Mouse (Mus musculus): ENCODE measurements around the gene Olfr982. TPM values are rescaled to one million over a fixed set of nuclear protein-coding genes. Genes with fewer than 3 reads are reported as not detected.

The Olfr982 gene
- total RNA-seq (2017) = not detected in 3 replicates

GRCm38 (mm10) chr9:40073529-40073928, at the start of gene Olfr982:
TSS of gene Olfr982 (plus strand) at chr9:40073829.
- no peak for ATAC-seq (replicated peaks; ENCODE audit: insufficient number of reproducible peaks, low FRiP score, low TSS enrichment, poor library complexity, severe bottlenecking)

GRCm38 (mm10) chr9:40050138-40050537, 23.5 kb upstream of the Olfr982 start:
- no peak for ATAC-seq (replicated peaks; ENCODE audit: insufficient number of reproducible peaks, low FRiP score, low TSS enrichment, poor library complexity, severe bottlenecking)

DNA sequence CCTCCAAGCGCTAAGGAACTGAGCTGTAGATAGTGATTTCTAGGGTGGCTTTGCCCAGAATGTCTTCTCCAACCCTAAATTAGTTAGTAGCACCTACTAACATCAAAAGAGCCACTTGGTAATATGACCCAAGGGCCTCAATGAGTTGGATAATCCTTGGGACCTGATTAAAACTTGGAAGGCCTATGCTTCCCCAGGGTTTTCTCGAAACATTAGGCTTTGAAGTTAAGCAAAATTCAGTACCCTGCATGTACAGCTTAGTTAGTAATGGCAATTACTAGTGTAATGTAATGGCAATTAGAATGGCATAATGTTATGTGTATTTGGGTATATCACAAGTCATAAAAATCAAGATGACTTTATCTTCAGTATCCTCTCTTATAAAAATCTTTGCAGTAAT, 19.9 kb downstream of the Olfr982 start, which contains the start of gene Olfr983:
Gene Olfr983, minus strand, starts transcription at position 101 of the 400 bp plus-strand sequence.
- ATAC-seq (replicated peaks; ENCODE audit: insufficient number of reproducible peaks, low FRiP score, low TSS enrichment, poor library complexity, severe bottlenecking) = no peak

DNA sequence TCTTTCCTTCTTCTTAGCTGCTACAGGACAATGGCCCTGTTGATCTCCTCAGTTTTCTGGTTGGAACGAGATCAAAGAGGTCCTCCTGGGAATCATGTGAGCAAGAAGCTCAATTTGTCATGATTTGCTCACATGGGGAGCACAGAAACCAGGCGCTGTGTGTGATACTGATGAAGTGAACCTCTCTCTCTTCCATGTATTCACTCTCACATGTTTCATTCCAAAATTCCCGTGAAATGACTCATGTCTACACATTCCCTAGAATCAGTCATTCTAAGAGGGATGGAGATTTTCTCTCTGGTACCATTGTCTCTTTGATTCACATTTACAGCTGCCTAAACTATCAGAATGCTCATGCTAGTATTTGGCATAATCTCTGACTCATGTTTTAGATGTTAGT, 21.1 kb downstream of the Olfr982 start:
- no peak for ATAC-seq (replicated peaks; ENCODE audit: insufficient number of reproducible peaks, low FRiP score, low TSS enrichment, poor library complexity, severe bottlenecking)

GRCm38 (mm10) chr9:40114106-40114505, 40.5 kb downstream of the Olfr982 start, which contains the start of gene Olfr984:
TSS of gene Olfr984 (minus strand) at chr9:40114206.
- no peak for ATAC-seq (replicated peaks; ENCODE audit: insufficient number of reproducible peaks, low FRiP score, low TSS enrichment, poor library complexity, severe bottlenecking)

DNA sequence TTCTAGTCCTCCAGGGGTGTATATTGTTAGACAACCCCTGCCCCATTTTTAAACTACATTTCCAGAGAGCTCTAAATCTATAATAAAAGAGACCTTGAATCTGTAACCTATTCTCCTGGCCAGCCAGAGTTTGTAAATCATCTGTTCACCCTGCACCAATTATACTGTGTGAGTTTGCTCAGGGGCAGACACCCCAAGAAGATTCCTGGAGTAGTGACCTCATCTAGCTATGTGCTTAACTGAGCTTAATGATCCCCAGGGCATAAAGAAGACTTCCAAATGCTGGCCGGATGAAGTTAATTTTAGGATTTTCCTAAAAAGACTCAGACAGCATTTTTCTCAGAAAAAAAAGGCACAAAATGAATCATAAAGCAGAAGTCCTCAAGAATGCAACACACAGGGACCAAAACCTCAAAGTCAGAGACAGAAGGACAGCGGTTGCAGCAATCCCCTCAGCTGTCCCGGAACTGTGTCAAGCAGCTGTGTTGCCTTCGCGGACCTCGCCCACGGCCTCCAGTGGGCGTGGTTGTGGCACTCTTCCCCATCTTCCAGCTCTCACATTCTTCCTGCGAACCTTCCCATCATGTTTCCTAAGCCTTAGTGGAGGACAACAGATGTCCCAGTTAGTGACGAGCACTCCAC, 43.1 kb downstream of the Olfr982 start:
- no peak for ATAC-seq (replicated peaks; ENCODE audit: insufficient number of reproducible peaks, low FRiP score, low TSS enrichment, poor library complexity, severe bottlenecking)

DNA sequence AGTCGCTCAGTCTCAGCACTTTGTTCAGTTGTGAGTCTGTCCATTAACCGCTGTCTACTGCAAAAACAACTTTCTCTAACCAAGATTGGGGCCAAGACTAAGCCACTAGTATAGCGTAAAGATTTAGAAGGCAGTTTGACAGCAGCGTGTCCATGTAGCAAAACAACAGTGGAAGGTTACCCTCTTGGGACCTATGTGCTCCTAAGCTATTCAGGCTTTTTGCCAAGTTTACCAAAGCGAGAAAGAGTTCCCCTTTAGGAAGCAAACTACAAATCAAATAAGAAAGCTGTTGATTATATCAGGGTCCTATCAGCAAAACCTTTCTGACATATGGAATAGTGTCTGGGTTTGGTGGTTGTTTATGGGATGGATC, 43.6 kb downstream of the Olfr982 start:
- ATAC-seq (replicated peaks; ENCODE audit: insufficient number of reproducible peaks, low FRiP score, low TSS enrichment, poor library complexity, severe bottlenecking) = no peak

Other genes with a start within 250 kb of the Olfr982 start
- not detected in 3 replicates for gene Olfr971, start 237.0 kb upstream of the Olfr982 start, total RNA-seq (2017)
- gene Olfr972, start 207.4 kb upstream of the Olfr982 start, total RNA-seq (2017) = not detected in 3 replicates
- gene Olfr229, start 166.5 kb upstream of the Olfr982 start, total RNA-seq (2017) = not detected in 3 replicates
- gene Olfr974, start 136.3 kb upstream of the Olfr982 start, total RNA-seq (2017) = not detected in 3 replicates
- gene Olfr975, start 121.8 kb upstream of the Olfr982 start, total RNA-seq (2017) = not detected in 3 replicates
- not detected in 3 replicates for gene Olfr976, start 112.7 kb upstream of the Olfr982 start, total RNA-seq (2017)
- not detected in 3 replicates for gene Olfr978, start 81.7 kb upstream of the Olfr982 start, total RNA-seq (2017)
- not detected in 3 replicates for gene Olfr979, start 70.4 kb upstream of the Olfr982 start, total RNA-seq (2017)
- gene Olfr980, start 64.2 kb upstream of the Olfr982 start, total RNA-seq (2017) = not detected in 3 replicates
- gene Olfr981, start 52.4 kb upstream of the Olfr982 start, total RNA-seq (2017) = not detected in 3 replicates
- gene Olfr983, start 19.8 kb downstream of the Olfr982 start, total RNA-seq (2017) = not detected in 3 replicates
- gene Olfr984, start 40.4 kb downstream of the Olfr982 start, total RNA-seq (2017) = not detected in 3 replicates
- gene Olfr985, start 56.4 kb downstream of the Olfr982 start, total RNA-seq (2017) = not detected in 3 replicates
- gene Tmem225, start 74.3 kb downstream of the Olfr982 start, total RNA-seq (2017) = not detected in 3 replicates
- not detected in 3 replicates for gene Olfr986, start 107.1 kb downstream of the Olfr982 start, total RNA-seq (2017)
- gene Zfp202, start 118.5 kb downstream of the Olfr982 start, total RNA-seq (2017) = 1.5 to 3.0 TPM (median 2.8 TPM) in 3 replicates
- not detected in 3 replicates for gene Scn3b, start 195.4 kb downstream of the Olfr982 start, total RNA-seq (2017)